Mouse (Mus musculus) liver, embryonic 16.5 days (tissue): ENCODE data around the gene Neurl4. TPM values are rescaled to one million over a fixed set of nuclear protein-coding genes. Genes with fewer than 3 reads are reported as not detected.
"Not testable (repeated sequence)": the region's sequence is repeated elsewhere in the genome, so short reads cannot be mapped to it uniquely, and the experiment has no call there.

Source experiments
- ATAC-seq: fragments of 200-750 bp; cut with Nextera tagmentation; 2 replicates; pipeline ENCODE4 v1.8.0; 2017; ENCODE audit warnings: low read depth, mild to moderate bottlenecking, moderate number of reproducible peaks, moderate library complexity
- H3K27ac ChIP-seq: fragments of 300-500 bp; sonication (generic); 2 replicates; pipeline ENCODE4 v1.5.1; 2014; ENCODE audit warnings: mild to moderate bottlenecking, low read length
- H3K27me3 ChIP-seq: fragments of 300-500 bp; sonication (generic); 2 replicates; pipeline ENCODE4 v1.6.1; 2014; ENCODE audit warnings: low read depth, low read length, mixed read lengths; ENCODE audit not compliant: control insufficient read depth, insufficient read depth
- H3K36me3 ChIP-seq: fragments of 300-500 bp; sonication (generic); 2 replicates; pipeline ENCODE4 v1.6.1; 2014; ENCODE audit warnings: mild to moderate bottlenecking; ENCODE audit not compliant: control insufficient read depth, insufficient read depth
- H3K4me1 ChIP-seq: fragments of 300-500 bp; sonication (generic); 2 replicates; pipeline ENCODE4 v1.6.1; 2014; ENCODE audit warnings: low read depth, low read length, mixed read lengths; ENCODE audit not compliant: control insufficient read depth
- H3K4me2 ChIP-seq: fragments of 300-500 bp; sonication (generic); 2 replicates; pipeline ENCODE4 v1.6.1; 2014; ENCODE audit warnings: low read depth, low read length, mixed read lengths
- H3K4me3 ChIP-seq: fragments of 300-500 bp; sonication (generic); 2 replicates; pipeline ENCODE4 v1.5.1; 2014; ENCODE audit warnings: low read depth, mild to moderate bottlenecking, low read length
- H3K9ac ChIP-seq: fragments of 300-500 bp; sonication (generic); 2 replicates; pipeline ENCODE4 v1.6.1; 2014; ENCODE audit warnings: low read depth, low read length
- H3K9me3 ChIP-seq: fragments of 300-500 bp; sonication (generic); replicated peaks from 2 replicates; pipeline ENCODE4 v1.6.1; 2016; ENCODE audit warnings: low read length; ENCODE audit not compliant: control insufficient read depth
- WGBS: fragments of 180-500 bp; shearing (Covaris S2); extraction: QIAGEN DNeasy Blood & Tissue Kit; methylation state at CpG from one replicate; pipeline ENCODE4 v1.1.7; 2014; ENCODE audit not compliant: insufficient replicate concordance; 5-methylcytosine and 5-hydroxymethylcytosine counted together
- polyA plus RNA-seq: library from polyadenylated mRNA; unstranded; fragments of >200 nt; fragmentation: Nextera tagmentation; extraction: Ambion mirVana; gene quantifications from 2 replicates; pipeline ENCODE4 v1.2.1, GENCODE M21; 2015

The Neurl4 gene
- polyA plus RNA-seq, 1 experiment from 2014 or later: 2.6 TPM

DNA sequence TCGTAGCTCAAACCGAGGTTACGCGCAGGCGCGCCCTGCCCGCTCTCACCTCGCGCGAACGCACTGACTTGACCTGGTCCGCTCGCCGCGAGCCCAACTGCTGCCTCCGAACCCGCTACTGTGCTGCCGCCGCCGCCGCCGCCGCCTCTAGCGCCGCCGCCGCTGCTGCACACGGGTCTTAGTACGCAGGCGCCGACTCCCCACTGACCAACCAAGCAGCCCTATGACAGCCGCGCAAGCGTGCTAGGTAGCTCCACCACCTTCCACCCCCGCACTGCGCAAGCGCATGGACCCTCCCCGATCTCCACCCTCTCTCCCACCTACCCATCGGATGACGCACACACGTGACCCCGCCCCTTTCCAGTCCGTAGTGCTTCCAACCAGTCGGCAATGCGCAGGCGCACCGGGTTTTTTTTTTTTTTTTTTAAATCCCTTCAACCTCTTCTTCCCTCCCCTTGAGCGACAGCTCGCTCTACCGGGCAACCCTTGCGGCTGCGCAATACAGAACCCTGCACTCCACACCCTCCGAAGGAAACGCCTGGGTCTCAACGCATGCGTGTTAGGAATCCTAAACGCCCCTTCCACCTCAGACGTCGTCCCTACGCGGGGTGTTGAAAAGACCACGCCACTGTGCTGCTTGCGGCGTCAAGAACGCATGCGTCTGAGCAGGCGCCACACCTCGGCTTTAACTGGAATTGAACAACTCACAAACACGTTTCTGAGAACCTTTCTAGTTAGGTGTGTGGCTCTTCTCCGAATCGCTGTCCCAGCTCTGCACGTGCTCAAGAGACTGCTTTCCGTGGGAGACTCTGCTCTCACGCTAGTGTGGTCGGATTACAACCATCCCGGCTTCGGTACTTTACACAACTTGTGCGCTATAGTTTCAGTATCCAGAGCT, 20.5 kb downstream of the Neurl4 start, which contains the start of gene Eif5a:
Gene Eif5a (minus strand): TSS at position 845 of the 898 bp plus-strand sequence.
- ATAC-seq: peak; percentile 90
- Histone ChIP-seq H3K4me3 (peak within 1 kb of the TSS; percentile 96), H3K4me1 (peaks cover 51% of the 10 kb centered on the region), H3K9me3 (no peaks in the 10 kb centered on the region), H3K27ac (peak within 1 kb of the TSS; percentile 99), H3K9ac (peak within 1 kb of the TSS; percentile 98), H3K36me3 (peaks cover 25% of the 10 kb centered on the region), H3K4me2 (peak within 1 kb of the TSS; percentile 92), H3K27me3 (no peaks in the 10 kb centered on the region)
- WGBS: under 1% methylated on average over 78 of the region's 78 CpGs

DNA sequence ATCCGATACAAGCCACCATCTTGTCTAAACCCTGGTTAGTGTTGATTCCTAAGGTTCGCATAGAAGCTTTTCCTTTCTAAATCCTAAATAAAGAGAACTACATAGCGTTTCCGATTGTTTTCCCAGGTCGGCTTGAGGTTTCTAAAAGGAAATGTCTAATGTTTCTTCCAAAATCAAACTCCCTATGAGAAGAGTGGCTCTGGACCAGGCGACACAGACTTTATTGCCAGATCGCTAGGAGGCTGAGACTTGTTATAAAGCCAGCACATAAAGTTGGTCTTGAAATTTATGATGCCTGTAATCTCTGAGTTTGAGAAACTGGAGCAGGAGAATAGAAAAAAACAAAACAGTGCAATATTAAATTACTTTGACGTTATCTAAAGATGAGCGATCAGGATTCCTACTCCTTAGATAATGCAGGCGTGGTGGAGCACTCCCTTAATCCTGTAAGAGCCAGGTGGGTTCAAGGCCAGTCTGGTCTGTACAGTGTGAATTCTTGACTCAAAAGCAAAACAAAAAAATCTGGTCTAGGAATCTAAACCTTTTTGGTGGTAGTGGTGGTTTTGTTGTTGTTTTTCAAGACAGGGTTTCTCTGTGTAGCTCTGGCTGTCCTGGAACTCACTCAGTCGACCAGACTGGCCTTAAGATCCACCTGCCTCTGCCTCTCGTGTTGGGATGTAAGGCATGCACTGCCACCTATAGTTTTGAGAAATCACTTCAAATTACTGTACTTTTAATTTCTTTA, 21.3 kb downstream of the Neurl4 start:
- no peak for ATAC-seq
- Histone ChIP-seq H3K4me2 (peak overlapping the region; percentile 92), H3K27me3 (no peaks in the 10 kb centered on the region), H3K36me3 (peaks cover 19% of the 10 kb centered on the region), H3K4me3 (peak overlapping the region; percentile 96), H3K9me3 (no peaks in the 10 kb centered on the region), H3K4me1 (peaks cover 43% of the 10 kb centered on the region), H3K9ac (peak overlapping the region; percentile 80), H3K27ac (peak overlapping the region; percentile 99)
- WGBS: 2% methylated on average over 12 of the region's 12 CpGs

- Histone ChIP-seq H3K4me3 (peak overlapping the region; percentile 96), H3K9ac (peak overlapping the region; percentile 80), H3K4me1 (peaks cover 37% of the 10 kb centered on the region), H3K4me2 (peak overlapping the region; percentile 92), H3K9me3 (no peaks in the 10 kb centered on the region), H3K36me3 (peaks cover 13% of the 10 kb centered on the region), H3K27me3 (no peaks in the 10 kb centered on the region), H3K27ac (peak overlapping the region; percentile 99)
- WGBS: 66% methylated on average over 3 of the region's 3 CpGs
- ATAC-seq: no peak
Observed at GRCm38 (mm10) chr11:69922796-69923195, 21.9 kb downstream of the Neurl4 start.

DNA sequence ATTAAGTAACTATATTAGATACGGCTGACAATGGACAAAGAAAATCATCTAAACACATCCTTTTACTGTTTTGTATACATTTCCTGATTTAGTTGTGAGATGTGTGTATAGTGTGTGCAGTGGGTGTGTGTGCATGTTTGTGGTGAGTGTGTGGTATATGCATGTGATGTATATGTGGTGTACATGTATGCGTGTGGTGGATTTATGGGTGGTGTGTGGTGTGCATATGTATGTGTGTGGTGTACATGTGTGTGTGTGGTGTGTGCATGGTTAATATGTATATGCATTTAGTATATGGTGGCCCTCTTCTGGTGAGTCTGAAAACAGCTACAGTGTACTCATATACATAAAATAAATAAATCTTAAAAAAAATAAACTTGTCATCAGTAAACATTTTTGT, 26.6 kb downstream of the Neurl4 start:
- no peak for ATAC-seq
- WGBS: 86% methylated on average over 2 of the region's 2 CpGs

GRCm38 (mm10) chr11:69929712-69930111, 28.8 kb downstream of the Neurl4 start:
- Histone ChIP-seq H3K36me3 (no peaks in the 10 kb centered on the region), H3K4me1 (peaks cover 7% of the 10 kb centered on the region), H3K27me3 (peaks cover 5% of the 10 kb centered on the region), H3K9me3 (no peaks in the 10 kb centered on the region), H3K9ac (no peak overlapping the region), H3K4me3 (no peak overlapping the region), H3K27ac (no peak overlapping the region), H3K4me2 (no peak overlapping the region)
- ATAC-seq: no peak
- 30% methylated on average over 4 of the region's 4 CpGs for WGBS

More for the DNA sequence above, 26.6 kb downstream of the Neurl4 start:
- no peaks in the 10 kb centered on the region for H3K36me3 ChIP-seq
- no peak overlapping the region for H3K27ac ChIP-seq
- H3K4me2 ChIP-seq: no peak overlapping the region
- H3K9me3 ChIP-seq: no peaks in the 10 kb centered on the region
- H3K27me3 ChIP-seq: no peaks in the 10 kb centered on the region
- peaks cover 17% of the 10 kb centered on the region for H3K4me1 ChIP-seq
- no peak overlapping the region for H3K4me3 ChIP-seq
- no peak overlapping the region for H3K9ac ChIP-seq

DNA sequence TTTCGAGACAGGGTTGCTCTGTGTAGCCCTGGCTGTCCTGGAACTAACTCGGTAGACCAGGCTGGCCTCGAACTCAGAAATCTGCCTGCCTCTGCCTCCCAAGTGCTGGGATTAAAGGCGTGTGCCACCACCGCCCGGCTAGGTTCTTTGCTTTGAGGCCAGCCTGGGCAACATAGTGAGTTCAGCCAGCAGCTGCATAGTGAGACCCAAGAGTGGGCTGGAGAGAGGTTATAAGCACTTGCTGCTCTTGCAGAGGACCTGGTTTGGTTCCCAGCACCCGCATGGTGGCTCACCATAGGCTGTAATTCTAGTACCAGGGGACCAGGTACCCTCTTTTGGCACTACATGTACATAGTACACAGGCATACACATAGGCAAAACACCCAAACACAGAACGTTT, 29.3 kb downstream of the Neurl4 start:
- H3K4me3 ChIP-seq, H3K9ac ChIP-seq, H3K4me2 ChIP-seq, H3K36me3 ChIP-seq, H3K9me3 ChIP-seq, H3K27me3 ChIP-seq, H3K27ac ChIP-seq, ATAC-seq: not testable (repeated sequence)
- H3K4me1 ChIP-seq: peaks cover 11% of the 10 kb centered on the region
- 78% methylated on average over 8 of the region's 8 CpGs for WGBS

GRCm38 (mm10) chr11:69930967-69931537, 30.2 kb downstream of the Neurl4 start:
- Histone ChIP-seq H3K36me3 (no peaks in the 10 kb centered on the region), H3K4me1 (peaks cover 20% of the 10 kb centered on the region), H3K4me2 (no peak overlapping the region), H3K27me3 (peaks cover 19% of the 10 kb centered on the region), H3K4me3 (no peak overlapping the region), H3K9me3 (no peaks in the 10 kb centered on the region), H3K9ac (no peak overlapping the region), H3K27ac (peak overlapping the region; percentile 36; the same call in 1 of the 2 replicates)
- 35% methylated on average over 3 of the region's 3 CpGs for WGBS
- no peak for ATAC-seq

GRCm38 (mm10) chr11:69931769-69932168, 30.9 kb downstream of the Neurl4 start:
- Histone ChIP-seq H3K27me3 (peaks cover 26% of the 10 kb centered on the region), H3K4me2 (no peak overlapping the region), H3K4me3 (no peak overlapping the region), H3K9ac (no peak overlapping the region), H3K27ac (peak overlapping the region; percentile 6; the same call in 1 of the 2 replicates), H3K4me1 (peaks cover 25% of the 10 kb centered on the region), H3K36me3 (no peaks in the 10 kb centered on the region), H3K9me3 (no peaks in the 10 kb centered on the region)
- 38% methylated on average over 8 of the region's 8 CpGs for WGBS
- ATAC-seq: no peak
